Mouse (Mus musculus) B cell, adult 2 months (primary cell): Measurements from ENCODE around the gene Zfp637.
"Not testable (repeated sequence)": the region's sequence is repeated elsewhere in the genome, so short reads cannot be mapped to it uniquely, and the experiment has no call there.

Source experiments
- DNase-seq, 2 experiments: peaks; one replicate each; pipeline ENCODE4 v3.0.0; 2022

The Zfp637 gene

DNA sequence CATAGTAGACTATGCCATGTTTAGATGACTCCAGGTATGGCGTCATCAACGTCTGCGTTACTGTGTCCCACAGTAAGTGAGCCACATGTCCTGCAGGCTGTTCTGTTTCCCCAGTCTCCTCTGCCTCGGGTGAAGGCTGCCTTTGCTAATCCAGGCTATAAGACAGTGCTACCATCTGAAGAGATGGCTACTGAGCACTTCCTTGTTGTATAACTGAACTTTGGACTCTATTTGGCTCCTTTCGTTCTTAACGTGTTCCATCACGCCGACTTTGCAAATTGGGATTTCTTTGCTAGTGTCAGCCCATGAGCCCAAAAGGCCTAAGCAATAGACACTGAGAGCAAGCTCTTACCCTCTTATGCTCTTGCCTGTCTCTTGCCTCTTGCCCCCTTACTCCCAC, 27.2 kb downstream of the Zfp637 start:
- no peak for DNase-seq

DNA sequence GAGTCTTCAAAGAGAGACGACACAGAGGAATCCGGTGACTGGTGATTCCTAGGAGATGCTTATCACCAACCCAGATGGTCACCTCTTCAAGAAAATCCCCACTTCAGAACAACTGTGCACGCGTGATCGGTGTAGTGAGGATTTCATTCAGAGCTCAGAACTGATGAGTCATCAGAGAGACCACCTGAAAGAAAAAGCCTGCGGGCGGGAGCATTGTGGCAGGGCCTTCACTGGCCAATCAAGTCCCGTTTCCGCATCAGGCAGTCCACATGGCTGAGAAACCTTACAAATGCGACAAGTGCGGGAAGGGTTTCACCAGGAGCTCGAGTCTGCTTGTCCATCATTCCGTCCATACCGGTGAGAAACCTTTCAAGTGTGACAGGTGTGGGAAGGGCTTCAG, 30.1 kb downstream of the Zfp637 start:
- no peak for DNase-seq

DNA sequence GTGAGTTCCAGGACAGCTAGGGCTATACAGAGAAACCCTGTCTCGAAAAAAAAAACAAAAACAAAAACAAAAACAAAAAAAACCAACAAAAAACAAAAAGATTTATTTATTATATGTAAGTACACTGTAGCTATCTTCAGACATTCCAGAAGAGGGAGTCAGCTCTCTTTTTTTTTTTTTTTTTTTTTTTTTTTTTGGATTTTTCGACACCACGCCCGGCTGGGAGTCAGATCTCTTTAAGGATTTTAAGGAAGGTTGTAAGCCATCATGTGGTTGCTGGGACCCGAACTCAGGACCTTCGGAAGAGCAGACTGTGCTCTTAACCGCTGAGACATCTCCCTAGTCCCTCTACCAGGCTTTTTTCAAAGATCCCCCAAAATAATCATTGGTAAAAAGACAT, 32.5 kb downstream of the Zfp637 start:
- not testable (repeated sequence) for DNase-seq

DNA sequence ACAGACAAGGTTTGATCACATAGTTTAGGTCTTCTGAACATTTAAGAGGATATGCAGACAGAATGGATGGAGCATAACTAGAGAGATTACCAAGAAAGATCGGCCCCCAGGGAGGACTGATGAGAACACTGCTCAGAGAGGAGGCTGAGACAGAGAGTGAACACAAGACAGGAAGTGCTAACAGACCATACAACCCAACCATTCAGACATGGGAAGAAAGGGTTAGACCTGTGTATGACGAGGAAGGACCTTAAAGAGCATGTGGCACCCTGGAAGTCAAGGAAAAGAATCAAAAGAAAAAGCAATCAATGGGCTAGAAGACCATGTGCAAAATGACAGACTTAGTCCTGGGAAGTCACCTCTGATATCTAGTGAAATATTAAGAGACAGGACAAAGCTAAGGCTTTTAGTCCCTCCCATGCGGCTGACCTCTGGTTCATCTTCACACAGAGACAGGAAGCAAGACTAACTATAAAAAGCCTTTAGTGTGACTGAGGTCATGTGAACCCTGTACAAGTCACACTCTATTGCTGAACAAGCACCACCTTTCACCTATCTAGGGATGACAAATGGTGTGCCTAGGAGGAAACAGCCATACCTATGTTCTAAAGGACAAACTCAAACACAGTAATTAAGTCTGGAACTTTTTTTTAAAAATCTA, 33.8 kb downstream of the Zfp637 start:
- peak; percentile 63 to 69 for DNase-seq

DNA sequence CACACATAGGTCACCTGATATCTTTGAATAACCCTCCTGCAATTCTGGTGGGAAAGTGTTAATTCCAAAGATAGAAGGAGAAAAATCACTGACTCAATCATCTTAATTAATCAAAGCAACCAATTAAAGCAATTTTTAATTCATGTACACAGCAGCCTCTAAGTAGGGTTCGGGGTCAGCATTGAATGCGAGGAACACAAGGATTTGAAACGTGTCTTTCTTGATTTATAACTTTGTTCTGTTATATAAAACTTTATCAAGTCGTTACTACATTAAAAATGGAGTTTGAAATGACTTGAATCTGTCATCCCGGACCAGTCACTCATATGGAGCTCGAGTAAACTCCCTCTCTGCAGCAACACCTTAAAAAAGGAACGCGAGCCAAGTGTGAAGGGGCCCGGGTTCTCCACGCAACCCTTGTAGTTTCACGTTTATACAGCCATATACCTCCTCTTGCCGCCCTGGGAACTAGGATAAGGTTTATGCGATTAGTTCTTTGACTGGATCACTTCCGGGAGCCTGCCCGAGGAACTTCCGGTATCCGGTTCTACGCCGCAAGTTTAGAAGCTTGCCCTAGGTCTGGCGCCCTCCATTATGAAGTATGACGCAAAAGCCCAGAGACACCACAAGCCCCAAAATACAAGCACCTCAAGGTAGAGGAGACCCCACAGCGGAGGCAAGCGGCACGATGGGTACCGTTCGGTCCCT, 37.9 kb downstream of the Zfp637 start:
- DNase-seq, result no peak

DNA sequence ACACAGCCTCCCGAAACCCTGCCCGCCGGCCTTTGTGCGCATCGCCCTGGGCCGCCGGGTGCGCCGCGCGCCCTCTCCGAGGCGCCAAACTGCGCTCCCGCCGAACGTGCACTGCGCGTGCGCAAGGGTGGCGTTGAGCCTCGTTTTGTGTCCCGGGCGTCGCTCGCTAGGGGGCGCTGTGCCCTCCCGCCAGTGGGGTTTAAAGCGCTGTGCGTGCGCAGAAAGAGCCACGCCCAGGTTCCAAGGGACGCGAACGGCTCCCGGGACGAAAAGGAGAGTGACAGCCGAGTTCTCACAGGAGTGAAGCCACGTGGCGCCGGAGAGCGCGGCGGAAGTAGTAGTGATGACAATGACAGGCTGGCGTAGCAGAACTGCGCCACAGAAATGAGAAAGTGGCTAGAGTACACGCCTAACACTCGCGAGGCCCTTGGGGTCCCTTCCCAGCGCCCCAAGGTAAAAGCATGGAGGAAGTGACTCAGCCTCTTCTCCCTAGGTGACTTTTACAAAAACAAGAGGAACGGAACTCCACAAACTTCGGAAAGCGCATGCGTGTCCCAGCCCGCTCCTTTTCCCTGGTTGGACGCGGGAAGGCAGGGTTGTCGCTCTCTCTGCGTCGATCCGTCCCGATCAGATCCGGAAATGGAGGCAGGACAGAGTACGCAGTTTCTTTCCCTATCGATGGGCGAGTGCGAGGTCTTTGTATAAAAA, 38.6 kb downstream of the Zfp637 start:
- DNase-seq, result peak; percentile 99 to 100

DNA sequence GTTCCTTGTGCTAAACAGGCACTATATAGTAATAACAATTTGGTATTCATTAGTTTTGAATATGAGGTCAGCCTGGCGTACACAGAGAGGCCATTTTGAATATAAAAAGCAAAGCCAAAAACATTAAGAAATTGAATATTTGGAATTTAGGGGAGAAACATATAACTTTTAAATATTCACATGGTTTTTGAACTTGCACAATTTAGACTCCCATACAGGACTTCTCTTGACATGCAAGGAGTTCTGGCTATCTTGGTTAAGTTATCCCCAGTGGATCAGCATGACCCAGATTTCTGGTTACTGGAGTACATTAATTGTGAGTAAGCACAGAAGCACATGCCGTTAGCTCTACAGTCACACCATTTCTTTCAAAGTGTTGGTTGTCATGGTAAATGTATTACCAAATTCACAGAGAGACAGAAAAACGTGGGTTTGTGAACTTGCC, 39.4 kb downstream of the Zfp637 start:
- peak; percentile 16 to 19 for DNase-seq

DNA sequence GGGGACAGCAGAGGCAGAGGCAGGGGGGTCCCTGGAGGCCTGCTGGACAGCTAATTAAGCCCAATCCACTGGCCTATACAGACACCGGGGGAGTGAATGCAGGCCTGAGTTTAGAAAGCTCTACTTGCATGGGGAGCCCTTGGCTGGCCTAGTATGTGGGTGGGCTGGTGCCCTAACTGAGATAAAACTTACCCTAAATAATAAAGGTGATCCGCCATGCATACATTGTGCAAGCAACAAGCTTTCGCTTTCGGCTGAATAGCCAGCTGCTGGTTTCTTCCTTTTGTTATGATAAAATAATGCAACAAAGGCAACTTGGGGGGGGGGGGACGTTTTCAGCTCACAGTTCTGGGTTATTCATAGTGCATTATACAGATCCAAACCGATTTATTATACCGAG, 40.2 kb downstream of the Zfp637 start:
- DNase-seq, result peak; percentile 11 to 13

DNA sequence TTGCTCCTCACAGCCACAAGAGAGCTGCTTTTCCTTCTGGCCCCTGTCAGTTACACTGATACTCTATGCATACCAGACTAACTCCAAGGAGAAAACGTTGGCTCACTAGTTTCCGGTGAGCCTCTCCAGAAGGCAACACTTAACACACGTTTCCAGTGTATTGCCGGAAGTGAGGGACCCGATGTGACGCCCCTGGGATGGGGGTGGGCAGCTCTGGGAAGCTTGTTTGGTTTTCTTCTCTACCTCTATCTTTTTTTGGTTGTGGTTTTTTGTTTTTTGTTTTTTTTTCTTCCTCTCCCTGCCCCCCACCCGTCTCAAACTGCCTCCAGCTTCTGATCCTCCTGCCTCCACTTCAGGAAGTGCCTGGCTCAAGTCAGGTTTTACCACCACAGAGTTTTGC, 41.0 kb downstream of the Zfp637 start:
- DNase-seq, result peak in 1 of 2 experiments; percentile 10

DNA sequence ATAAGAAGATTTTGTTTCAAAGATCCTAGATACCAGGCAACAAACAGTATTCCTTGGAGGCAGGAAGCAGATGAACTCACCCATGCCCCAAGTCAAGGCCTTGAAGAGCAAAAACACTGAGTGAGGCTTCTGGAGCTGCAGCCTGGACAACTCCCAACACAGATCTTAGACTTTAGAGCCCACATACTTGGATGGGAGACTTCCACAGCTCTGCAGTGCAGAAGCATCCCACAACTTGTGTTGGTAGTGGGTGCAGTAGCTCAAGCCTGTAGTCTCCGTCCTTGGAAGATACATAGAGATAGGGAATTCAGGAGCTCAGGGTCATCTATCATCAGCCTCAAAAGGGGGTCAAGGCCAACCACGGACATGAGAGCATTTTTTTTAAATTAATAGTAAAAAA, 45.0 kb downstream of the Zfp637 start:
- no peak for DNase-seq

DNA sequence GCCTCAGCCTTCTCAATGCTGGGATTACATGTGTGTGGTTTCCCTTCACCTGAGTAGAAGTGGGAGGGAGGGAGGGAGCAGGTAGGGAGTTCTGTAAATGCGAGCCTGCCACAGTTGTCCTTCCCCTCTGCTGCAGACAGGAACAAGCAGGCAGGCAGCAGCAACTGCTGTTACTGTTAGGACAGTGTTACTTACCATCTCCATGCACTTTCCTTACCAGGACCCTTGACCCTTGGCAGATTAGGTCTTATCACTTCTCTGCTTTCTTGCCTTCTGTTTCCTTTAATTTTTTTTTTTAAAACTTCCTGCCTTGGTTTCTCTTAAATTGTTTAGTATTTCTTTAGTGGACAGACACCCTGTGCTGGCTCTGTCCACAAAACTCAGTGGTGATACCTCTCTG, 47.1 kb downstream of the Zfp637 start:
- DNase-seq, result no peak

DNA sequence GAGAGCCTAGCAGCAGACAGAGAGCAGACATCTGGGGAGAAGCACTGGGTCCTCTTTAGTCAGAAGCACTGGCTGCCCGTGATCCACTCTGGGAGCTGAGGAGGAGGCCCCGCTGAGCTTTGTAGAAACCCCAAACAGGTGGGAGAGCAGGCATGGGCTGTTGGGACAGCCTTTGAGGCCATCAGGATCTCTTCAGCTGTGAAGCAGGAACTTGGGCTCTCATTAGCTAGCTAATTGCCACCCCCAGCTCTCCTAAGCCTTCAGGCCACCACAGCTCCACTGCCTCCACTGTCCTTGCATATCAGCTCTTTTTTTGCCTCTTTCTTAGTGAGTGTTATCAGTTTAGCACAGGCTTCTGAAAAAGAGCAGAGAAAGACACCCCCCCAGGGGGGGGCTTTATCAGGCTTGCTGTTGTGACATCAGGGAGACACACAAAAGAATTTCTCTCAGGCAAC, 47.7 kb downstream of the Zfp637 start:
- no peak for DNase-seq

DNA sequence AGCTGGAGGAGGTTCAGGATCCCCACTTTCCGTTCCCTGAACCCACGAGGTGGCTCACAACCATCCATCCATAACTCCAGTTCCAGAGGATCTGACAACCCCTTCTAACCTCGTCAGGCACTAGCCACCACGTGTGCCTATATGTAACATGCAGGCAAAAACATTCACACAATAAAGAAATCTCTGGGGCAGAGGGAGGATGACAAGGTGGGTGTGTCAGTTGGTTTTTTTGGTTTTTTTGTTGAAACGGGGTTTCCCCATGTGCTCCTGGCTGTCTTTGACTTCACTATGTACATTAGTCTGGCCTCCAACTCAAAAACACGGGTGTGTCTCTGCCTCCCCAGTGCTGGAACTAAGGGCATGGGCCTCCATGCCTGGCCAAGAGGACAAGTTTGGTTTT, 49.3 kb downstream of the Zfp637 start:
- peak; percentile 47 to 55 for DNase-seq

DNA sequence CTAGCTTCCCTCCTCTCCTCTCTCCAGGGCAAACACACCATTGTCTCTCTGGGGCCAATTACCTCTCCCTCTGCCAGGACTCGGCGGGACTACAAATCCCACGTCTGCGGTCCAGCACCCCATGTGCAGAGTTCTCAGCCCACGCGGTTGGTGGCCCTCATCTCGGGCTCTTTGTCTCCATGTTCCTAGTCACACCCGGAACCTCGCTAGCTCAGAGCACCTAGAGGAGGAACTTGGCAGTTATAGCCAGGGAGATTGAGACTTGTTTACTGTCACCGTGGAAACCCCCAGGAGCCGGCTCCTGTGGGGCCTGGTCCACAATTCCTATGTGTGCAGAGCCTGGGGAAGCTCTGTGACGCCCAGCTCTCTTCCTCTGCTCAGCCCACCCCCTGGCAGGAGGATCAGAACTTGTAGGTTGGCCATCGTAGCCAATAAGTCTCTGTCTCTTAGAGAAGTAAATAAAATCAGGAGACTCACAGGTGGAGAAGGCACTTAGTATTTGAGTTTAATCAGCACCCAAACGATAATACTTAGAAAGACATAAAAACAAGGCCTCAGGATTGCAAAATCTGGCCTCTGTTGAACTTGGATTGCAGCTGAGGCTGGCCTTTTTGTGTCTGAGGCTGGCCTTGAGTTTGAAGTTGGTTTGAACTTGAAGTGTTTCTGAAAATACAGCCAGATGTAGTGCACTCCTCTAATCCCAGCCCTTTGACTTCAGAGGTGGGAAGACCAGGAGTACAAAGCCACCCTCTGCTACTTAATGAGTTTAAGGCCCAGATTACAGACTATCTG, 50.6 kb downstream of the Zfp637 start:
- DNase-seq, result peak; percentile 58 to 66

DNA sequence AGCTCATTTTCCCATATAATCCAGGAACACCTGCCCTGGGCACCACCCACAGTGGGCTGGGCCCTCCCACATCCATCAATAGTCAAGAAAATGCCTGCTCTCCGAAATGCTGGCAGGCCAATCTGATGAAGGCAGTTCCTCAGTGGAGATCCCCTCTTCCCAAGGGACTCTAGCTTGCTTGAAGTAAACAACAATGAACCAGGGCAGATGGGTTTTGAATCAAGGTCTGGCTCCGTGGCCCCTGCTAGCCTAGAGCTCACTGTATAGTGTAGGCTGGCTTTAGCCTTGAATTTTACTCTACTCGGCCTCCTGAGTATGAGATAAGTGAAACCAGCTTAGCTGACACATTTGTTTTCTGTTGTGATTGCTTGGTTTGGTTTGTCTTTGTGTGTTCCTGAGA, 51.4 kb downstream of the Zfp637 start:
- DNase-seq, result peak; percentile 27 to 37

DNA sequence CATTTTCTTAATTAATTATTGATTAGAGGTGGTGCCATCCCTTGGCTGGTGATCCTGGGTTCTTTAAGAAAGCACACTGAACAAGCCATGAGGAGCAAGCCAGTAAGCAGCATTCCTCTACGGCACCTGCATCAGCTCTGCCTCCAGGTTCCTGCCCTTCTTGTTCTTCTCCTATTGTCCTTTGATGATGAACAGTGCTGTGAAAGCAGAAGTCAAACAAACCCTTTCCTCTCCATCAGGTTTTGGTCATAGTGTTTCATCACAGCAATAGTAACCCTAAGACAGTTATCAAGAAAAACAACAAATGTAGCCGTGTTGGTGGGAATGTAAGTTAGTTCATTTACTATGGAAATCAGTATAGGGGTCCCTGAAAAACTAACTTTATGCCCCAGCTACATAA, 52.5 kb downstream of the Zfp637 start:
- DNase-seq, result no peak
